Mouse (Mus musculus) layer of hippocampus, adult 9-10 months (tissue): Measurements from ENCODE around the gene Npl.
"Not testable (repeated sequence)": the region's sequence is repeated elsewhere in the genome, so short reads cannot be mapped to it uniquely, and the experiment has no call there.

Experiments
- DNase-seq: peaks from one replicate; pipeline ENCODE4 v3.0.0; 2022; ENCODE audit warnings: low spot score

Gene Npl

GRCm38 (mm10) chr1:153487500-153487879 is 62.4 kb downstream of the Npl start, which contains the start of gene Dhx9:
TSS of gene Dhx9 (minus strand) at chr1:153487660.
- peak; percentile 94 for DNase-seq

GRCm38 (mm10) chr1:153486767-153487499 is 62.9 kb downstream of the Npl start:
- no peak for DNase-seq

- not testable (repeated sequence) for DNase-seq
Observed at GRCm38 (mm10) chr1:153486120-153486519, 63.7 kb downstream of the Npl start.

- no peak for DNase-seq
Observed at GRCm38 (mm10) chr1:153485201-153485796, 64.5 kb downstream of the Npl start.

- no peak for DNase-seq
Observed at GRCm38 (mm10) chr1:153481025-153481412, 68.8 kb downstream of the Npl start.

GRCm38 (mm10) chr1:153480386-153481024 is 69.3 kb downstream of the Npl start:
- no peak for DNase-seq

- no peak for DNase-seq
Observed at GRCm38 (mm10) chr1:153479296-153479695, 70.5 kb downstream of the Npl start.

GRCm38 (mm10) chr1:153461796-153462195 is 88.0 kb downstream of the Npl start:
- no peak for DNase-seq

GRCm38 (mm10) chr1:153456137-153456536 is 93.7 kb downstream of the Npl start:
- DNase-seq, result no peak

- no peak for DNase-seq
Observed at GRCm38 (mm10) chr1:153453146-153453642, 96.7 kb downstream of the Npl start.
